Mouse (Mus musculus): Measurements from ENCODE around the gene Aprt. TPM values are rescaled to one million over a fixed set of nuclear protein-coding genes. Genes with fewer than 3 reads are reported as not detected.

The Aprt gene
- total RNA-seq, 4 experiments from 2014 or later: 83.4 to 110 (median 106) TPM

DNA sequence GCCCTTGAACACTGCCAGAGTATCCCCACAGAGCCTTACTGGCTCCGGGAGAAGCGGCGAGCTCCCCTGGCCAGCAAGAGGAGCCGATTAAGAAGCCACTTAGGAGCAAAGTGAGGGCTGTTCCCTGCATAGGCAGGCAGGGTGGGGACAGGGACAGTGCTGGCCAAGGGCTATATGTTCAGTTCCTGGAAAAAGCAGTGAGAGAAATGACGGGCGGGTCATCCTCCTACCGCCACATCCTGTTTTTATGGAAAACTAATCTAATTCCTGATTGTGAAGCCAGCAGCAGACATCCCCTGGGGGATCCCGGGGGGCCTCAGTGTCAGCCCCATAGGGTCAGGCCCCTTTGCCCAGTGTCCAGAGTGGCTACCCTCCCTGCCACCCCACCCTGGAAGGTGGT lies 45.4 kb downstream of the Aprt start:
- no peak for DNase-seq

- no peak for DNase-seq
Observed at GRCm38 (mm10) chr8:122529159-122529558, 47.5 kb downstream of the Aprt start.

DNA sequence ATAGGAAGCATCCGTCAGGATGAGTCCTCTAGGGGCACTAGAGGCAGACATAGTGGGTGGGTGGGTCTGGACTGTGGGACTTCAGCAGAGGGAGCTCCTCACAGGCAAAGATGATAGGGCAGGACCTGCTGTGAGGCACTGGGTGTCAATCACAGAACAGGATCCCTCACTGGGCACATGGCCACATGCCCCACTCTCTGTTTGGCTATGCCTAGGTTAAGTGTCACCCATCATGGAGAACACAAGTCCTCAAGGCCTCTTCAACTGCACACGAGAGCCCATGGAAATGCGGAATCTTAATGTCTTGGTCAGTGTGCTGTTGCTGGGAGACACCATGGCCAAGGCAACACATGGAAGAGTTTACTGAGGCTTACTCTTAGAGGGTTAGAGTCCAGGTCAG lies 48.8 kb downstream of the Aprt start:
- DNase-seq: no peak

DNA sequence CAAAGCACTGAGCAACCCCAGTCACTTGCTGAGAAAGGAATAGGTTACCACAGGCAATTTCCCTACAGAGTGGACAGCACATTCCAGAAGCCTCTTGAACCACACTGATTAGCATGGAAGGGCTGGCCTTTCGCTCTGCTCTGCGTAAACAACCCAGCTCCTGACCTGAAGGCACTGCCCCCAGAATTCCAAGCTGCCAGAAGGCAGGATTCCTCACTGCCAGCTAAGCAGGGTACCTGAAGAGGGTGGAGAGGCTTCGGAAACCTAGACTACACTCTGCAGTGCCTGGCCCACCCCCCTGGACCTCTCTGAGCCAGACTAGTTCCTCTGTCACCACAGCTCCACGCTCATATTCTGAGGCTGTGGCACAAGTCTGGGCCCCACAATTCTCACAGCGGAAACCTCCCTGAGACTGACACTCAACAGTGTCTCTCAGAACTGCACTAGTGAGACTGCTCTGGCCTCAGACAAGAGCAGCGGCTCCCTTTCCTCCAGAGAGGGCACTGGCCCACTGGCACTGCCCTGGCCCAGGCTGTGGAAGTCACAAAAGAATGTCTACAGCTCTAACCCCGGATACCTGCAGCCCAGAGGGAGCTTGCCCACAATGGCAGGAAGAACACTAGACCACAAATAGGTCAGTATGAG lies 50.1 kb downstream of the Aprt start:
- DNase-seq: no peak

DNA sequence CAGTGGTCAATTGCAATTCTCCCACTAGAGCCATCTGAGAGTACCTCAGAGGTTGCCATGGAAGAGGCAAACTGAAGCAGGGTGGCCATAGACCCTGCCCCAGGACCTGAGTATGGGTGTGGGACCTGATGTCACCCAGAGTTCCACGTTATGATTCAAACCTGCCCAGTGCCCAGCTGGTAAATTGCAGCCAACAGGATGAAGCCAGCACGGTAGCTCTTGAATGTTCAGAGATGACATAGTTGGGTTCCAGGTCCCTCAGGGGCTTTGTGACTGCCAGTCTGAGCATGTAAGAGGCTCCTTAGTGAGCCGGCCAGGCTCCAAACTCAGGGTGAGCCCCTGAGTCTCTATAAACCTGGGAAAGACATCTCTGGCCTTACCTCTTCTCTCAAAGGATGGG lies 50.6 kb downstream of the Aprt start:
- DNase-seq: no peak

DNA sequence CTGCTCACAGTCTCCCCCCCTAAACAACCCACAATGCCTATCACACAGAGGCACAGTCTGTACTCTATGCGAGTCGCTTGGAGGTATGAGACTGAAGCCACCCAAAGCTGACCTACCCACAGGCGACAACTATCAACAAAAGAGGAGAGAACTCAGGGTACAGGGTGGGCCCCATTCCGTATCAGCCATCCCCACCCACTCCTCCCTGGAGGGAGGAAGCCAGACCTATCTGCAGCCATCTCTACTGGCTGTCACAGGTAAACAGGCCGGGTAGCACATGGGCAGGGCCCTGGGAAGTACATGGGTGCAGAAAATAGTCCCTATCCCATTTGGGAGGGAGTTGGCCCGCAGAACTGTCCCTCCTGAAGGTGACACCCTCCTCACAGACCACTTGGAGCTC lies 51.7 kb downstream of the Aprt start:
- DNase-seq: no peak

Small RNA genes lying within 50 kb of the gene (microRNA-seq; reads per million reads assigned to microRNA genes)
- 0 reads per million in 2 experiments for gene Mir6396

Other genes with a start within 250 kb of the Aprt start
- not detected for gene Trhr2, start 216.2 kb downstream of the Aprt start, total RNA-seq (2022)
- gene Zc3h18, start 200.3 kb downstream of the Aprt start, total RNA-seq (2022): 10 to 100 TPM; 38.4 to 55.0 (median 47.0) TPM
- gene Il17c, start 154.9 kb downstream of the Aprt start, total RNA-seq (2022): under 1 TPM in 1 of 4 experiments, not detected in 3; 0.43 TPM
- gene Cyba, start 144.0 kb downstream of the Aprt start, total RNA-seq (2022): 10 to 100 TPM; 34.3 to 52.7 (median 43.6) TPM
- 10 to 100 TPM; 16.7 to 33.1 (median 22.0) TPM for gene Mvd, start 133.5 kb downstream of the Aprt start, total RNA-seq (2022)
- not detected for gene Snai3, start 116.2 kb downstream of the Aprt start, total RNA-seq (2022)
- 10 to 100 TPM; 46.3 to 68.8 (median 57.7) TPM for gene Rnf166, start 100.8 kb downstream of the Aprt start, total RNA-seq (2022)
- 10 to 100 TPM; 25.8 to 28.5 (median 26.2) TPM for gene Ctu2, start 100.8 kb downstream of the Aprt start, total RNA-seq (2022)
- 10 to 100 TPM; 13.8 to 25.2 (median 18.5) TPM for gene Piezo1, start 25.6 kb downstream of the Aprt start, total RNA-seq (2022)
- 1 to 10 TPM; 4.8 to 9.9 (median 8.2) TPM for gene Cdt1, start 8.9 kb downstream of the Aprt start, total RNA-seq (2022)
- gene Galns, start 34.6 kb upstream of the Aprt start, total RNA-seq (2022): 10 to 100 TPM in 2 of 4 experiments, 1 to 10 TPM in 2; 6.4 to 11.6 (median 9.1) TPM
- gene Trappc2l, start 34.7 kb upstream of the Aprt start, total RNA-seq (2022): 10 to 100 TPM; 61.7 to 64.9 (median 62.9) TPM
- not detected for gene Pabpn1l, start 45.8 kb upstream of the Aprt start, total RNA-seq (2022)
- 10 to 100 TPM; 10.9 to 21.7 (median 15.3) TPM for gene Cbfa2t3, start 122.2 kb upstream of the Aprt start, total RNA-seq (2022)
- 10 to 100 TPM; 38.4 to 44.5 (median 41.2) TPM for gene Acsf3, start 198.6 kb upstream of the Aprt start, total RNA-seq (2022)